Mouse (Mus musculus): Measurements from ENCODE around the gene Plekhg1. TPM values are rescaled to one million over a fixed set of nuclear protein-coding genes. Genes with fewer than 3 reads are reported as not detected.

Plekhg1 gene
- polyA plus RNA-seq, 1 experiment from 2014 or later: 19.3 TPM

GRCm38 (mm10) chr10:3997851-3998426 is 257.8 kb downstream of the Plekhg1 start:
- 0 out of 2 replicates have a peak, but pooled peaks cover 4% of the 10 kb centered on the region for H3K36me3 ChIP-seq
- H3K4me2 ChIP-seq: no peak overlapping the region
- H3K4me3 ChIP-seq: no peak overlapping the region
- no peaks in the 10 kb centered on the region for H3K27me3 ChIP-seq
- H3K27ac ChIP-seq: no peak overlapping the region
- H3K4me1 ChIP-seq: peaks cover 9% of the 10 kb centered on the region; the same call in 1 of the 2 replicates
- no peak overlapping the region for H3K9ac ChIP-seq
- WGBS: 80% methylated on average over 7 of the region's 7 CpGs
- ATAC-seq (ENCODE audit: insufficient number of reproducible peaks, low FRiP score, low TSS enrichment, low read depth): no peak
- no peaks in the 10 kb centered on the region for H3K9me3 ChIP-seq

GRCm38 (mm10) chr10:4002711-4003110 is 262.5 kb downstream of the Plekhg1 start:
- 0 out of 2 replicates have a peak, but pooled peaks have one; percentile 11 for ATAC-seq (ENCODE audit: insufficient number of reproducible peaks, low FRiP score, low TSS enrichment, low read depth)

GRCm38 (mm10) chr10:4005191-4005590 is 265.0 kb downstream of the Plekhg1 start:
- Histone ChIP-seq H3K27me3 (no peaks in the 10 kb centered on the region), H3K9ac (no peak overlapping the region), H3K27ac (no peak overlapping the region), H3K4me1 (peaks cover 6% of the 10 kb centered on the region; the same call in 1 of the 2 replicates), H3K9me3 (no peaks in the 10 kb centered on the region), H3K4me2 (no peak overlapping the region), H3K36me3 (no peaks in the 10 kb centered on the region), H3K4me3 (no peak overlapping the region)
- 58% methylated on average over 7 of the region's 7 CpGs for WGBS
- no peak for ATAC-seq (ENCODE audit: insufficient number of reproducible peaks, low FRiP score, low TSS enrichment, low read depth)

More at GRCm38 (mm10) chr10:4002711-4003110, 262.5 kb downstream of the Plekhg1 start:
- Histone ChIP-seq H3K9me3 (no peaks in the 10 kb centered on the region), H3K9ac (no peak overlapping the region), H3K36me3 (0 out of 2 replicates have a peak, but pooled peaks cover 4% of the 10 kb centered on the region), H3K27ac (peak overlapping the region; percentile 43; the same call in 1 of the 2 replicates), H3K4me3 (no peak overlapping the region), H3K4me1 (peaks cover 6% of the 10 kb centered on the region; the same call in 1 of the 2 replicates), H3K27me3 (no peaks in the 10 kb centered on the region), H3K4me2 (no peak overlapping the region)
- 87% methylated on average over 5 of the region's 5 CpGs for WGBS

DNA sequence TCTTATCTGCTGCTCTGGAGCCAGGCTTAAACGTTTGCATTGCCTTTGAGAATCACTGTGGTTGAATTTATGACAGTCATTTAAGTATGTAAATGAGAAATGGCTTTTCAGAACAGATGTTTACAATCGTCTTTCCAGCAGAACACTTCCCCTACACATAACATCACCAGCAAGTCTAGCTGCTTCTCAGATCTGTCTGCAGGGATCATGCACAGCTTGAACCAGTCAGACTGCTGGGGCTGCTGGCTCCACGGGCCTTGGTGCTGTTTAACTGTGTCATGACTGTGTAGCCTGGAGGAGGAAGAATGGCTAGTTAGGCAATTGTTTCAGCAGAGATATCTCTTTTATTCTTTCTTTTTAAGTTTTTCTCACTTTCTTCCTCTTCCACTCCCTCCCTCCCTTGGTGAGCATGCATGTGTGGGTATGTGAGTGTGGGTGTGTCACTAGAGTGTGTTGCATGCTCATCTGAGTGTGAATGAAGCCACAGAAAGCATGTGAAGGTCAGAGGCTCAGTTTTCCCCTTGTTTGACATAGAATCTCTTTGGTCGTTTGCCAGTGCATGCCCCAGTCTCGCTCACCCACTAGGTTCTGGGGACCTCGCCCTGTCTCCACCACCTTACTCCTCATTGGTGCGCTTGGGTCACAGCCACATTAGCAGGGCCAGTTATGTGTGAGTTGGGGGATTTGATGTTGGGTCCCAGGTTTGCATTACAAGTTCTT is 266.3 kb downstream of the Plekhg1 start:
- peak overlapping the region; percentile 57 for H3K27ac ChIP-seq
- no peaks in the 10 kb centered on the region for H3K36me3 ChIP-seq
- H3K4me2 ChIP-seq: no peak overlapping the region
- ATAC-seq (ENCODE audit: insufficient number of reproducible peaks, low FRiP score, low TSS enrichment, low read depth): 0 out of 2 replicates have a peak, but pooled peaks have one; percentile 59
- H3K4me3 ChIP-seq: no peak overlapping the region
- no peaks in the 10 kb centered on the region for H3K27me3 ChIP-seq
- H3K9ac ChIP-seq: no peak overlapping the region
- peaks cover 6% of the 10 kb centered on the region; the same call in 1 of the 2 replicates for H3K4me1 ChIP-seq
- H3K9me3 ChIP-seq: no peaks in the 10 kb centered on the region
- 42% methylated on average over 7 of the region's 7 CpGs for WGBS

Other genes with a start within 250 kb of the Plekhg1 start
- 1.4 and 1.7 TPM in 2 replicates for gene Iyd, start 200.1 kb upstream of the Plekhg1 start, polyA plus RNA-seq (2015; fragmentation: Nextera tagmentation; extraction: Ambion mirVana)
- gene Mthfd1l, start 232.8 kb downstream of the Plekhg1 start, polyA plus RNA-seq (2015; fragmentation: Nextera tagmentation; extraction: Ambion mirVana): 8.3 and 9.0 TPM in 2 replicates

Data from limb, embryonic 15.5 days (tissue).